ENCODE assay signal across 10 mouse cellular contexts in the genomic region with DNA sequence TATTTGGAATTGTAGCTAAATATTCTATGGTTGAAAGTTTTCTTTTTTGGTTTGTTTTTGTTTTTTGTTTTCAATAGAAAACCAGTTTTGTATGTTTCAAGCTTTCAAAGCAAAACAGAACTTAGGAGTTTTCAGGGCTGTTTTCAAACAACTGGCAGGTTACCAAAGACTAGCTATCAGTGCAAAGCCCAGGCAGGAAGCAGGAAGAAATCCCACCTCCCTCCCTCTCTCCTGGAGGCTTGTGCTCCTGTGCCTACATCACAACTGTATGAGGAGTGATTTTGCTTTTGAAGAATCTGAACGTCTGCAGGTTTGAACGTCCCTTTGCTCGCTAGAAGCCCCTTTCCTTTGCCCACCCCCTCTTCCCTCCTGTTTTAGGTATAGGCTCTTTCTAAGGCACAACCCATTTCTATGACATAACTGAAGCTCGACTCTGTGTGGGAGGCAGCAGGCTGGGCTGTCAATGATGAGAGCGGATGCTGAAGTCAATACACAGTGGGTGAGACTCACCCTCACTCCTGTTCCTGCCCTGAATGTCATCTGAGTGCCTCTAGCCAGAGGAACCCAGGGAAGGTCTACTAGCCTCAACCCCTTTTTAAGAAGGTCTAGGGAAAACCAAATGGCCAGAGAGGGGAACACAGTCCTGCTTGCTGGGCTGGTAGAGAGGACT.
DNase-seq lines count a peak whose midpoint lies in the region; ATAC-seq lines count a peak whose summit lies in the region.
"Had no signal": no experiment of that assay in that cellular context is flagged by ENCODE, and none has a peak within 500 bp of the region (broad histone marks: within the 10 kb centered on the region; RNA-seq: fewer than 3 reads in every experiment).

No protein-coding gene starts in this region.

- peak; percentile 94 for DNase-seq in heart, adult 11 months
- no peak for DNase-seq in heart, adult 8-10 months (ENCODE audit: low spot score)
- no peak for DNase-seq in midbrain, embryonic 10.5 days (ENCODE audit: low spot score)
- no peak for DNase-seq in c-Kit-positive CD71-positive TER-119-positive erythroid progenitor cells, embryonic 14.5 days (ENCODE audit: low spot score)
- DNase-seq in adrenal gland, postnatal 14 days: no peak
- DNase-seq: cerebellum, adult 18-20 months had no signal

- no peaks in the 10 kb centered on the region for H3K9me3 ChIP-seq in midbrain, embryonic 16.5 days (replicated peaks; ENCODE audit: control insufficient read depth, low read length, poor library complexity, severe bottlenecking)
- H3K9me3 ChIP-seq in midbrain, embryonic 10.5 days (replicated peaks): no peaks in the 10 kb centered on the region
- no peaks in the 10 kb centered on the region for H3K9me3 ChIP-seq in intestine, embryonic 15.5 days
- no peaks in the 10 kb centered on the region for H3K9me3 ChIP-seq in stomach, embryonic 16.5 days (replicated peaks; ENCODE audit: control insufficient read depth, low read length)
- H3K9me3 ChIP-seq: forebrain, embryonic 13.5 days had no signal

- 42% methylated on average over 5 of the region's 5 CpGs for WGBS in midbrain, embryonic 16.5 days
- 51% methylated on average over 5 of the region's 5 CpGs for WGBS in midbrain, embryonic 10.5 days
- whole genome bisulfite sequencing in intestine, embryonic 15.5 days: 26% methylated on average over 5 of the region's 5 CpGs
- WGBS in stomach, embryonic 16.5 days: 9% methylated on average over 5 of the region's 5 CpGs

- peaks cover 7% of the 10 kb centered on the region for H3K4me1 ChIP-seq in midbrain, embryonic 16.5 days (ENCODE audit: control insufficient read depth, insufficient read depth, low read length)
- peaks cover 33% of the 10 kb centered on the region for H3K4me1 ChIP-seq in midbrain, embryonic 10.5 days
- peaks cover 16% of the 10 kb centered on the region for H3K4me1 ChIP-seq in intestine, embryonic 15.5 days (replicated peaks)
- H3K4me1 ChIP-seq in stomach, embryonic 16.5 days (ENCODE audit: control insufficient read depth, insufficient read depth, low read length): peaks cover 26% of the 10 kb centered on the region

- H3K36me3 ChIP-seq in midbrain, embryonic 16.5 days (ENCODE audit: control insufficient read depth, insufficient read depth, low read length): no peaks in the 10 kb centered on the region
- no peaks in the 10 kb centered on the region for H3K36me3 ChIP-seq in midbrain, embryonic 10.5 days
- no peaks in the 10 kb centered on the region for H3K36me3 ChIP-seq in intestine, embryonic 15.5 days
- H3K36me3 ChIP-seq in stomach, embryonic 16.5 days (ENCODE audit: control insufficient read depth, insufficient read depth, low read length): no peaks in the 10 kb centered on the region

- peak overlapping the region; percentile 28 for H3K4me2 ChIP-seq in midbrain, embryonic 16.5 days (ENCODE audit: low read length)
- peak overlapping the region; percentile 48 for H3K4me2 ChIP-seq in intestine, embryonic 15.5 days (replicated peaks)
- peak overlapping the region; percentile 44 for H3K4me2 ChIP-seq in stomach, embryonic 16.5 days (ENCODE audit: low read depth, low read length)
- H3K4me2 ChIP-seq: forebrain, embryonic 13.5 days had no signal

- no peak overlapping the region for H3K4me3 ChIP-seq in midbrain, embryonic 16.5 days (ENCODE audit: low read depth, low read length)
- no peak overlapping the region for H3K4me3 ChIP-seq in midbrain, embryonic 10.5 days
- no peak overlapping the region for H3K4me3 ChIP-seq in intestine, embryonic 15.5 days (replicated peaks)
- peak overlapping the region; percentile 2 for H3K4me3 ChIP-seq in stomach, embryonic 16.5 days (replicated peaks; ENCODE audit: low read length)
- H3K4me3 ChIP-seq: forebrain, embryonic 13.5 days had no signal

- no peak overlapping the region for H3K9ac ChIP-seq in midbrain, embryonic 16.5 days (ENCODE audit: low read depth, low read length)
- peak overlapping the region; percentile 6; the same call in 1 of the 2 replicates for H3K9ac ChIP-seq in intestine, embryonic 15.5 days
- H3K9ac ChIP-seq in stomach, embryonic 16.5 days (ENCODE audit: low read length): peak overlapping the region; percentile 4; the same call in 1 of the 2 replicates
- H3K9ac ChIP-seq: forebrain, embryonic 13.5 days had no signal

- H3K27me3 ChIP-seq in midbrain, embryonic 16.5 days (ENCODE audit: control insufficient read depth, insufficient read depth, low read depth, low read length): no peaks in the 10 kb centered on the region
- peaks cover 15% of the 10 kb centered on the region for H3K27me3 ChIP-seq in midbrain, embryonic 10.5 days (ENCODE audit: low read depth, poor library complexity, severe bottlenecking)
- no peaks in the 10 kb centered on the region for H3K27me3 ChIP-seq in intestine, embryonic 15.5 days (replicated peaks)
- H3K27me3 ChIP-seq in stomach, embryonic 16.5 days (ENCODE audit: control insufficient read depth, insufficient read depth, low read length): no peaks in the 10 kb centered on the region

- ATAC-seq in midbrain, embryonic 16.5 days: no peak
- ATAC-seq in intestine, embryonic 15.5 days: no peak
- ATAC-seq in stomach, embryonic 16.5 days (ENCODE audit: insufficient read depth, low FRiP score): no peak
- ATAC-seq: forebrain, embryonic 13.5 days had no signal

- no peak overlapping the region for H3K27ac ChIP-seq in midbrain, embryonic 16.5 days (ENCODE audit: low read length)
- H3K27ac ChIP-seq in midbrain, embryonic 10.5 days (replicated peaks): no peak overlapping the region
- H3K27ac ChIP-seq in intestine, embryonic 15.5 days: peak overlapping the region; percentile 23; the same call in 1 of the 2 replicates
- peak overlapping the region; percentile 28 for H3K27ac ChIP-seq in stomach, embryonic 16.5 days (ENCODE audit: low read length)
- H3K27ac ChIP-seq: forebrain, embryonic 13.5 days had no signal

Comparison
In these comparisons a context has a peak if more than half of its experiments do, and no peak if none do; other contexts are left out.
1. H3K27ac ChIP-seq: peak in intestine, embryonic 15.5 days (single experiment) and stomach, embryonic 16.5 days (single experiment); none in midbrain, embryonic 16.5 days (single experiment) and midbrain, embryonic 10.5 days (single experiment).
2. Peak in every context shown above with its lines, with median percentiles within 50 percentile points of each other: H3K4me2 ChIP-seq.